Mouse (Mus musculus) embryonic facial prominence, embryonic 14.5 days (tissue): ENCODE measurements around the gene Adh1. TPM values are rescaled to one million over a fixed set of nuclear protein-coding genes. Genes with fewer than 3 reads are reported as not detected.

Experiments
- ATAC-seq: fragments of 200-750 bp; cut with Nextera tagmentation; 2 replicates; pipeline ENCODE4 v1.8.0; 2017; ENCODE audit warnings: low read depth, moderate number of reproducible peaks, moderate TSS enrichment
- DNase-seq: peaks from one replicate; pipeline ENCODE4 v3.0.0-alpha.2; 2015; ENCODE audit warnings: low spot score
- H3K27ac ChIP-seq: fragments of 300-500 bp; sonication (generic); replicated peaks from 2 replicates; pipeline ENCODE4 v1.5.1; 2014; ENCODE audit warnings: low read depth, mild to moderate bottlenecking, low read length, moderate library complexity
- H3K27me3 ChIP-seq: fragments of 300-500 bp; sonication (generic); replicated peaks from 2 replicates; pipeline ENCODE4 v1.6.1; 2014; ENCODE audit warnings: low read length; ENCODE audit not compliant: control insufficient read depth, insufficient read depth
- H3K36me3 ChIP-seq: fragments of 300-500 bp; sonication (generic); 2 replicates; pipeline ENCODE4 v1.6.1; 2014; ENCODE audit warnings: low read length, mixed read lengths; ENCODE audit not compliant: control insufficient read depth, insufficient read depth
- H3K4me1 ChIP-seq: fragments of 300-500 bp; sonication (generic); 2 replicates; pipeline ENCODE4 v1.6.1; 2014; ENCODE audit warnings: antibody characterized with exemption, low read length; ENCODE audit not compliant: control insufficient read depth, insufficient read depth
- H3K4me2 ChIP-seq: fragments of 300-500 bp; sonication (generic); 2 replicates; pipeline ENCODE4 v1.6.1; 2014; ENCODE audit warnings: low read depth, mild to moderate bottlenecking, low read length, moderate library complexity, mixed read lengths
- H3K4me3 ChIP-seq: fragments of 300-500 bp; sonication (generic); 2 replicates; pipeline ENCODE4 v1.5.1; 2014; ENCODE audit warnings: low read depth, mild to moderate bottlenecking, low read length
- H3K9ac ChIP-seq: fragments of 300-500 bp; sonication (generic); 2 replicates; pipeline ENCODE4 v1.6.1; 2014; ENCODE audit warnings: low read depth, mild to moderate bottlenecking, low read length, moderate library complexity, mixed read lengths
- H3K9me3 ChIP-seq: fragments of 300-500 bp; sonication (generic); 2 replicates; pipeline ENCODE4 v1.6.1; 2016; ENCODE audit warnings: low read length; ENCODE audit not compliant: control insufficient read depth
- WGBS: fragments of 180-500 bp; shearing (Covaris S2); extraction: QIAGEN DNeasy Blood & Tissue Kit; methylation state at CpG from one replicate; pipeline ENCODE4 v1.1.7; 2014; 5-methylcytosine and 5-hydroxymethylcytosine counted together
- polyA plus RNA-seq: library from polyadenylated mRNA; unstranded; fragments of >200 nt; fragmentation: Nextera tagmentation; extraction: Ambion mirVana; gene quantifications from 2 replicates; pipeline ENCODE4 v1.2.1, GENCODE M21; 2014

Gene Adh1
- polyA plus RNA-seq, 1 experiment from 2014 or later, result 24.2 TPM

DNA sequence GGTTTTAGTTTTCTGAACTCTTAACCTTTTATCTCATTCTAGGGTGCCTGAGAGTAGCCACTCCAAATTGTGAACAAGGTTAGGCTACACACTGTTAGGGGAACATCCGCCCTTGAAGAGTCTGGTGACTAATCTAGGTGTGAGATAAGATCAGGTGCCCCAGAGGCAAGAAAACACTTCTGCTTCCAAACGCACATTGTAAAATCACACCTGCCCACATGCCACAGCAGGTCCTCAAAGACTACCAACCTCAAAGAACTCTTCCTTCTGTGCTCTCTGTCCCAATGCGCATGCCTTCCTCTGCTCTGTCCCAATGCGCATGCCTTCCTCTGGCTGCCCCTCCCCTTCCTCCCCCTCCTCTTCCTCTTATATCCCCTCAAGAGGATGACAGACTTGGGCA, 73.5 kb downstream of the Adh1 start:
- WGBS, result 76% methylated on average over 4 of the region's 4 CpGs
- DNase-seq (peak; percentile 10), ATAC-seq (no peak)
- Histone ChIP-seq H3K9ac (no peak overlapping the region), H3K27me3 (no peaks in the 10 kb centered on the region), H3K4me3 (no peak overlapping the region), H3K4me1 (no peaks in the 10 kb centered on the region), H3K27ac (no peak overlapping the region), H3K4me2 (no peak overlapping the region), H3K9me3 (no peaks in the 10 kb centered on the region), H3K36me3 (no peaks in the 10 kb centered on the region)

DNA sequence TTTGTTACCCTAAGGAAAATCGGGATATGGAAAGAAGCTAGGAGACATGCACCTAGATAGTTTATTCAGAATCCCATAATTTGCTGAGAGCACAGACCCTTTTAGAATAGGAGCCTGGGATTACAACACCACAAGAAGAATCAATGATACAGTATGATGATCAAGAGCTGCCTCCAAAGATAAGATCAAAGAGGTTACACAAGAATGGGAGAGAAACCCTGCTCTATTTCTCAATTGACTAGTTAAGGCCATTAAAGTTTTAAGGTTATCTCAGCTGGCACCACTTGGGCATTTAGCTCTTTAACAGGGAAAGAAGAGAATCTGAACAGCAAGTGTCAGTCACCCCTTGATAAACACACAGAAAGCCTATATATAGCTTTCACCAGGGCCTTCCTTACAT, 74.8 kb downstream of the Adh1 start:
- ATAC-seq, result no peak
- no peak for DNase-seq
- Histone ChIP-seq H3K4me2 (no peak overlapping the region), H3K27me3 (no peaks in the 10 kb centered on the region), H3K9ac (no peak overlapping the region), H3K9me3 (no peaks in the 10 kb centered on the region), H3K4me3 (no peak overlapping the region), H3K27ac (no peak overlapping the region), H3K4me1 (no peaks in the 10 kb centered on the region), H3K36me3 (no peaks in the 10 kb centered on the region)
- 85% methylated on average over 1 of the region's 1 CpGs for WGBS

DNA sequence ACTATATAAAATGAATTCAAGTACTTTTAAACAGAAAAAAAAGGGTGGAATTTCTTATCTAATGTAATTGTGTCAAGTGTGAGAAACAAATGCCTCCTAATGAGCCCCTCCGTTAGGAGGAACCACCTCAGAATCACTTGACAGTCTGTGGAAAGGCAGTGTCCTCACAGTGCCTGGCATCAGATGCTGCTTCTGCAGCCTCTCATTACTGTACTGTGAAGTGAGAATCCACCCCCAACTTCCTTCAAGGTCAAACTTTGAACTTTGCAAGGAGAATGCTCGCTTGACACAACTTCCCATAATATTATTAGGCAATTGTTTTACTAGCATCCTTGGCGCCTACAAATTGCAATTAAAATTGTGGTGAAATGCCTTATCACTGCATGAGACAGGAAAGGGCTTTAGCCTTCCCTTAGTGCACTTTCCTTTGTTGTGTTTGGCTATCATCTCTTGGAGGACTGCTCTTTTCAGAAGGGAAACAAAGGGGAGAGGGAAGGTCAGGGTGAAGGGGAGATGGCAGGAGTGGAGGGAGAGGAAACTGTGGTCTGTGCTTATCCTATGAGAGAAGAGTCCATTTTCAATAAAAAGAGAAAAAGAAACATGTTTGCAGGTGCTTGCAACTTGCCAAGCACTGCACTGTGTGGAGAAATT, 75.4 kb downstream of the Adh1 start:
- H3K27ac ChIP-seq, result no peak overlapping the region
- H3K9me3 ChIP-seq, result no peaks in the 10 kb centered on the region
- H3K9ac ChIP-seq, result no peak overlapping the region
- WGBS, result 75% methylated on average over 3 of the region's 3 CpGs
- H3K4me3 ChIP-seq, result no peak overlapping the region
- H3K4me2 ChIP-seq, result no peak overlapping the region
- no peaks in the 10 kb centered on the region for H3K4me1 ChIP-seq
- ATAC-seq (no peak), DNase-seq (no peak)
- H3K27me3 ChIP-seq, result no peaks in the 10 kb centered on the region
- H3K36me3 ChIP-seq, result no peaks in the 10 kb centered on the region

Other genes with a start within 250 kb of the Adh1 start
- 5.5 and 7.5 TPM in 2 replicates for gene 1110002E22Rik, start 195.9 kb upstream of the Adh1 start, polyA plus RNA-seq
- 0.26 and 0.75 TPM in 2 replicates for gene Gm5105, start 193.6 kb upstream of the Adh1 start, polyA plus RNA-seq
- 10.7 and 11.2 TPM in 2 replicates for gene Trmt10a, start 117.5 kb upstream of the Adh1 start, polyA plus RNA-seq
- 6.3 TPM in 2 replicates for gene Mttp, start 116.0 kb upstream of the Adh1 start, polyA plus RNA-seq
- 0.21 TPM in 1 of 2 replicates, not detected in the other for gene 4930579F01Rik, start 67.2 kb upstream of the Adh1 start, polyA plus RNA-seq
- 4.8 and 5.2 TPM in 2 replicates for gene Adh7, start 43.2 kb upstream of the Adh1 start, polyA plus RNA-seq
- gene Adh6a, start 52.3 kb downstream of the Adh1 start, polyA plus RNA-seq, result 0.17 TPM in 1 of 2 replicates, not detected in the other
- gene Adh6b, start 80.8 kb downstream of the Adh1 start, polyA plus RNA-seq, result 0.51 and 0.90 TPM in 2 replicates
- gene Adh4, start 154.5 kb downstream of the Adh1 start, polyA plus RNA-seq, result not detected in 2 replicates
- gene Adh5, start 182.1 kb downstream of the Adh1 start, polyA plus RNA-seq, result 169 and 181 TPM in 2 replicates
- 45.8 and 46.4 TPM in 2 replicates for gene Metap1, start 228.5 kb downstream of the Adh1 start, polyA plus RNA-seq